Mouse (Mus musculus) thymus, adult 2 months (tissue): ENCODE data around the gene Mthfsd.

Source experiments
- CTCF ChIP-seq: fragments of 200-500 bp; IDR thresholded peaks from 2 replicates; pipeline ENCODE4 v1.5.1; 2012; ENCODE audit warnings: mild to moderate bottlenecking, control low read depth, low read length, moderate library complexity, borderline replicate concordance; ENCODE audit not compliant: control insufficient read depth, poor library complexity, insufficient read depth; ENCODE audit errors: extremely low read depth
- POLR2A ChIP-seq: fragments of 200-500 bp; IDR thresholded peaks from 2 replicates; pipeline ENCODE4 v1.6.1; 2012; ENCODE audit warnings: mild to moderate bottlenecking, low read length, control low read depth, moderate library complexity; ENCODE audit not compliant: control insufficient read depth, poor library complexity, insufficient read depth; ENCODE audit errors: extremely low read depth

DNA sequence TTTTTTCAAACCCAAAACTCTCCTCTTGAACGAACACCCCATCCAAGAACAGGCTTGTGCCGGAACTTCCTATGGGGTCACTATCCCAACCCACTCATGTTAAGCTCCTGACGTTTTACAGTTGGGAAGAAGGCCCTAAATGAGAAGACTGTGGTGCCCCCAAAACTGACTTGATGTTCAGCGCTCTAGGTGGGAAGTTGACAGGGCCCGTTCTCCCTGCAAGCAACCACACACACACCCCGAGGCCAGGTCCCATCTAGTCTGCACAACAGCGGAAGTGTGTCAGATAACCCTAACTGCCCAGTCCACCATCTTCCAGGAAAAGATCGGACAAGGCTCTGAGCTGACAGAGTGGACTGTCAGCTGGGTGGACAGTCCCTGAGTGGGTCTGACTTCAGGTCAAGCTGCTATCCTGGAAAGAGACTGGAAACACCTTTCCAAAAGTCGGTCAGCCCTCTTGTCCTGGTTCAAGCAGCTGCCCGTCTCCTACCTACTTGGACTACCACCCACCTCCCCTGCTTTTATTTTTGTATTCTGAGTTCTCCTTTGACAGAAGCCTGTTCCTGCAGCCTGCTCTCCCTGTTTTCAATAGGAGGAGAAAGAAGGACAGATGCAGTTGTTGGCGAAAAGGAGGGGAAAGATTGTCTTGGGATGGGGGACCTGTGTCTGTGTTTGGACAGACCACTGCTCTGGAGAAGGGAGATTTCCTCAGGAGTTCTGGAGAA lies 35.6 kb downstream of the Mthfsd start:
- TF ChIP-seq CTCF = no peak
- TF ChIP-seq POLR2A = no peak
